Mouse (Mus musculus): ENCODE results near the gene Amt. TPM values are rescaled to one million over a fixed set of nuclear protein-coding genes. Genes with fewer than 3 reads are reported as not detected.
A peak's percentile ranks its signal among the peaks of the same experiment; 100 is the strongest.
"Not testable (repeated sequence)": the region's sequence is repeated elsewhere in the genome, so short reads cannot be mapped to it uniquely, and the experiment has no call there.

Amt gene
- polyA plus RNA-seq, 1 experiment from 2014 or later = 24.4 TPM

- DNase-seq (ENCODE audit: low spot score) (no peak), ATAC-seq (ENCODE audit: low FRiP score) (no peak)
- no peaks in the 10 kb centered on the region for H3K27me3 ChIP-seq (ENCODE audit: control insufficient read depth, insufficient read depth, low read length)
- H3K27ac ChIP-seq = peak overlapping the region; percentile 58
- no peaks in the 10 kb centered on the region for H3K9me3 ChIP-seq (ENCODE audit: control insufficient read depth, low read length)
- H3K9ac ChIP-seq = peak overlapping the region; percentile 31; the same call in 1 of the 2 replicates
- peak overlapping the region; percentile 75 for H3K4me2 ChIP-seq (replicated peaks)
- H3K36me3 ChIP-seq (replicated peaks; ENCODE audit: control insufficient read depth, insufficient read depth) = no peaks in the 10 kb centered on the region
- peak overlapping the region; percentile 92 for H3K4me3 ChIP-seq (replicated peaks; ENCODE audit: low read length)
- 15% methylated on average over 10 of the region's 10 CpGs for WGBS
- peaks cover 21% of the 10 kb centered on the region for H3K4me1 ChIP-seq (replicated peaks; ENCODE audit: control insufficient read depth, insufficient read depth, low read length)
Measured at GRCm38 (mm10) chr9:108264191-108264921, 32.3 kb upstream of the Amt start.

DNA sequence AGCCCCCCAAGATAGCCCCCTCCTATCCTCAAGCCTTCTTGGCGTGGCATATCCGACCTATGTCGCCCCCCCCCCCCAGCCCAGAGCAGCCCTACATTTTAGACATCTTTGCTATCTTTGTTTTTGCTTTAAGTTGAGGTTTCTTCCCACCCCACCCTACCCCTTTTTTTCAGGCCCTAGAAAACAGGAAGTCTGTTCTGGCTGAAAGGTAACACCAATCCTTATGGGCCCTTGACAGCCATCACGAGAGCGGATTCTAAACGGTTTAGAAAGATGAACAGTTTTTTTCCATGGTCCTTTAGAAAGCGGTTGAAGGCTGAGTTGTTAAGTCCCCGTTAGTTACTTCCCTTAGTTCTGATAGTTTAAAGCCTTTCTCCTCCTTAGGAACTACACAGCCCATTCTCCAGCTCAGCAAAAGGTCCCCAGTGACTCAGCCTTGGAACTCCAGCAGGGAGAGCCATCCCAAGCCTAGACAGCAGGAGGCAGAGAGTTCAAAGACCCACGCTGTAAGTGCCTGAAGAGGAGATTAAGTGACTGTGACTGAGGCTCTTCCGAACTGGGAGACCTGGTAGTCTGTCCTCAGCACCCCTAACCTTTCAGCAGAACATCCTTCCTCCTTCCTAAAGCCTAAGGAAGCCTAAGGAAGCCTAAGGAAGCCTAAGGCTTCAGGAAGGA is 30.3 kb upstream of the Amt start:
- no peak overlapping the region for H3K27ac ChIP-seq
- ATAC-seq (ENCODE audit: low FRiP score) = no peak
- H3K4me1 ChIP-seq (replicated peaks; ENCODE audit: control insufficient read depth, insufficient read depth, low read length) = peaks cover 20% of the 10 kb centered on the region
- no peaks in the 10 kb centered on the region for H3K27me3 ChIP-seq (ENCODE audit: control insufficient read depth, insufficient read depth, low read length)
- DNase-seq (ENCODE audit: low spot score) = no peak
- H3K9me3 ChIP-seq (ENCODE audit: control insufficient read depth, low read length) = no peaks in the 10 kb centered on the region
- H3K36me3 ChIP-seq (replicated peaks; ENCODE audit: control insufficient read depth, insufficient read depth) = no peaks in the 10 kb centered on the region
- no peak overlapping the region for H3K4me2 ChIP-seq (replicated peaks)
- 69% methylated on average over 9 of the region's 10 CpGs for WGBS
- H3K4me3 ChIP-seq (replicated peaks; ENCODE audit: low read length) = no peak overlapping the region
- H3K9ac ChIP-seq = no peak overlapping the region

DNA sequence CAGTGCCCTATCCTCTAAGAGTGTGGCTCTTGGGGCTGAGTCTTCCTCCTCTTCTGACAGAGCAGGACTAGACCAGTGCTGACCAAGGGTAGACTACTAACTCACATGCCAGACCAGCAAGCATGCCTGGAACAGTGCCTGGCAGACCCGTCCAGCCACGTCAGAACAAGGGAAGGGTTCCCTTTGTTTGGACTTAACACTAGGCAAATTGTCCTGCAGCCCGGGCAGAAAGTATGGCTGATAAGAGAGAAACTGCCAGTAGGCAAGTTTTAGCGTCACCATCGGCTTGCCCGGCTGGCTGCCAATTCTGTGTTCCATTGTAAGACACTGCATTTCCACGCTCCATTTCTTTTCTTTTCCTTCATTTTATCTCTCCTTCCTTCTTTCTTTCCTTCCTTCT is 29.0 kb upstream of the Amt start:
- peaks cover 7% of the 10 kb centered on the region for H3K4me1 ChIP-seq (replicated peaks; ENCODE audit: control insufficient read depth, insufficient read depth, low read length)
- DNase-seq (ENCODE audit: low spot score) (no peak), ATAC-seq (ENCODE audit: low FRiP score) (no peak)
- H3K36me3 ChIP-seq (replicated peaks; ENCODE audit: control insufficient read depth, insufficient read depth) = no peaks in the 10 kb centered on the region
- H3K4me2 ChIP-seq (replicated peaks) = no peak overlapping the region
- no peaks in the 10 kb centered on the region for H3K9me3 ChIP-seq (ENCODE audit: control insufficient read depth, low read length)
- H3K27ac ChIP-seq = no peak overlapping the region
- no peak overlapping the region for H3K4me3 ChIP-seq (replicated peaks; ENCODE audit: low read length)
- no peak overlapping the region for H3K9ac ChIP-seq
- H3K27me3 ChIP-seq (ENCODE audit: control insufficient read depth, insufficient read depth, low read length) = no peaks in the 10 kb centered on the region
- WGBS = 84% methylated on average over 7 of the region's 7 CpGs

GRCm38 (mm10) chr9:108268701-108269100 is 28.0 kb upstream of the Amt start:
- not testable (repeated sequence) for ATAC-seq (ENCODE audit: low FRiP score); H3K4me2 ChIP-seq (replicated peaks); H3K4me1 ChIP-seq (replicated peaks; ENCODE audit: control insufficient read depth, insufficient read depth, low read length); DNase-seq (ENCODE audit: low spot score); H3K9me3 ChIP-seq (ENCODE audit: control insufficient read depth, low read length); H3K4me3 ChIP-seq (replicated peaks; ENCODE audit: low read length); H3K36me3 ChIP-seq (replicated peaks; ENCODE audit: control insufficient read depth, insufficient read depth); H3K27me3 ChIP-seq (ENCODE audit: control insufficient read depth, insufficient read depth, low read length); H3K27ac ChIP-seq; H3K9ac ChIP-seq
- WGBS = 81% methylated on average over 6 of the region's 7 CpGs

DNA sequence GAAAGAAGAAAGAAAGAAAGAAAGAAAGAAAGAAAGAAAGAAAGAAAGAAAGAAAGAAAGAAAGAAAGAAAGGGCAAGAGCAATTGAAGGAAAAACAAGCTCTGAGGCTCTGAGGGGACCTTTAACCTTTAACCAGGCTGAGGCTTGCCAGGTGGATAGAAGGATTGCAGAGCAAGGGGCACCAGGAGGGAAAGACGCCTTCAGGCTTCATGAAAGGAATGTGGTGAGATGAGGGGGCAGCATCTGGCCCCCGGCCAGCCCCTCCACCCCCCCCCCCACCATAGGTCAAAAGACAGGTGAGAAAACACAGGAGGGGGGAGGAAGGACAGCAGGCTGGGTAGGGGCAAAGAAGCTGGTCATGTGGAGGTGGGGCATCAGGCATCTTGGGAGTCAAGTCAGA is 24.7 kb upstream of the Amt start:
- WGBS = 62% methylated on average over 2 of the region's 2 CpGs
- DNase-seq (ENCODE audit: low spot score) = no peak
- no peaks in the 10 kb centered on the region for H3K9me3 ChIP-seq (ENCODE audit: control insufficient read depth, low read length)
- no peaks in the 10 kb centered on the region for H3K27me3 ChIP-seq (ENCODE audit: control insufficient read depth, insufficient read depth, low read length)
- no peak overlapping the region for H3K9ac ChIP-seq
- H3K4me1 ChIP-seq (replicated peaks; ENCODE audit: control insufficient read depth, insufficient read depth, low read length) = no peaks in the 10 kb centered on the region
- H3K4me2 ChIP-seq (replicated peaks) = no peak overlapping the region
- ATAC-seq (ENCODE audit: low FRiP score) = no peak
- H3K4me3 ChIP-seq (replicated peaks; ENCODE audit: low read length) = no peak overlapping the region
- no peaks in the 10 kb centered on the region for H3K36me3 ChIP-seq (replicated peaks; ENCODE audit: control insufficient read depth, insufficient read depth)
- H3K27ac ChIP-seq = no peak overlapping the region

GRCm38 (mm10) chr9:108272691-108273090 is 24.0 kb upstream of the Amt start:
- Histone ChIP-seq H3K4me2 (replicated peaks) (no peak overlapping the region), H3K27ac (no peak overlapping the region), H3K27me3 (ENCODE audit: control insufficient read depth, insufficient read depth, low read length) (no peaks in the 10 kb centered on the region), H3K4me3 (replicated peaks; ENCODE audit: low read length) (no peak overlapping the region), H3K9me3 (ENCODE audit: control insufficient read depth, low read length) (no peaks in the 10 kb centered on the region), H3K4me1 (replicated peaks; ENCODE audit: control insufficient read depth, insufficient read depth, low read length) (no peaks in the 10 kb centered on the region), H3K36me3 (replicated peaks; ENCODE audit: control insufficient read depth, insufficient read depth) (no peaks in the 10 kb centered on the region), H3K9ac (no peak overlapping the region)
- 82% methylated on average over 5 of the region's 5 CpGs for WGBS
- DNase-seq (ENCODE audit: low spot score) = no peak
- ATAC-seq (ENCODE audit: low FRiP score) = no peak

GRCm38 (mm10) chr9:108273485-108273884 is 23.2 kb upstream of the Amt start:
- 74% methylated on average over 4 of the region's 4 CpGs for WGBS
- no peak for DNase-seq (ENCODE audit: low spot score)
- Histone ChIP-seq H3K4me1 (replicated peaks; ENCODE audit: control insufficient read depth, insufficient read depth, low read length) (no peaks in the 10 kb centered on the region), H3K4me3 (replicated peaks; ENCODE audit: low read length) (no peak overlapping the region), H3K27ac (no peak overlapping the region), H3K9ac (no peak overlapping the region), H3K9me3 (ENCODE audit: control insufficient read depth, low read length) (no peaks in the 10 kb centered on the region), H3K36me3 (replicated peaks; ENCODE audit: control insufficient read depth, insufficient read depth) (no peaks in the 10 kb centered on the region), H3K4me2 (replicated peaks) (no peak overlapping the region), H3K27me3 (ENCODE audit: control insufficient read depth, insufficient read depth, low read length) (no peaks in the 10 kb centered on the region)
- ATAC-seq (ENCODE audit: low FRiP score) = no peak

GRCm38 (mm10) chr9:108274476-108275330 is 21.9 kb upstream of the Amt start:
- Histone ChIP-seq H3K36me3 (replicated peaks; ENCODE audit: control insufficient read depth, insufficient read depth) (no peaks in the 10 kb centered on the region), H3K27ac (no peak overlapping the region), H3K27me3 (ENCODE audit: control insufficient read depth, insufficient read depth, low read length) (no peaks in the 10 kb centered on the region), H3K4me2 (replicated peaks) (no peak overlapping the region), H3K4me1 (replicated peaks; ENCODE audit: control insufficient read depth, insufficient read depth, low read length) (no peaks in the 10 kb centered on the region), H3K9me3 (ENCODE audit: control insufficient read depth, low read length) (no peaks in the 10 kb centered on the region), H3K9ac (no peak overlapping the region), H3K4me3 (replicated peaks; ENCODE audit: low read length) (no peak overlapping the region)
- WGBS = 85% methylated on average over 5 of the region's 5 CpGs
- ATAC-seq (ENCODE audit: low FRiP score) = no peak
- DNase-seq (ENCODE audit: low spot score) = no peak

DNA sequence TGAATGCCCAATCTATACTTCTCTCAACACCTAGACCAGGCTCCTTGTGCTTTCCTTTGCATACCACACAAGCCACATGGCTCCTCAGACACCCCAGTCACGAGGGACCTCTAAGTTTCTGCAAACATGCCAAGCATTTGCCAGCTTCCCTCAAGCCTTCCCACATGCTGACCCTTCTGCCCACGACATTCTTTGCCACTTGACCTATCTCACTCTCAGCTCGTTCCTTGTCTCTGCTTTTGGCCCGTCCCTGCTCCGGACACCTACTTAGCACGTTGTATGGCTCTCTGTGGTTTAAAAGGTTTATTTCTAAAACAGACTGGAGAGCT is 21.4 kb upstream of the Amt start:
- no peak overlapping the region for H3K27ac ChIP-seq
- no peak overlapping the region for H3K4me3 ChIP-seq (replicated peaks; ENCODE audit: low read length)
- H3K4me1 ChIP-seq (replicated peaks; ENCODE audit: control insufficient read depth, insufficient read depth, low read length) = no peaks in the 10 kb centered on the region
- ATAC-seq (ENCODE audit: low FRiP score) (no peak), DNase-seq (ENCODE audit: low spot score) (no peak)
- WGBS = 73% methylated on average over 6 of the region's 6 CpGs
- no peaks in the 10 kb centered on the region for H3K27me3 ChIP-seq (ENCODE audit: control insufficient read depth, insufficient read depth, low read length)
- no peak overlapping the region for H3K9ac ChIP-seq
- no peaks in the 10 kb centered on the region for H3K36me3 ChIP-seq (replicated peaks; ENCODE audit: control insufficient read depth, insufficient read depth)
- no peaks in the 10 kb centered on the region for H3K9me3 ChIP-seq (ENCODE audit: control insufficient read depth, low read length)
- no peak overlapping the region for H3K4me2 ChIP-seq (replicated peaks)
